13 mouse cellular contexts compared by ENCODE assay signal in genomic region chr11:6067160-6067559, GRCm38 (mm10).
"Had no signal": no experiment of that assay in that cellular context is flagged by ENCODE, and none has a peak within 500 bp of the region (broad histone marks: within the 10 kb centered on the region; RNA-seq: fewer than 3 reads in every experiment).

No protein-coding gene starts in this region.

- H3K9ac ChIP-seq: kidney, embryonic 15.5 days; limb, embryonic 12.5 days; liver, embryonic 13.5 days; liver, postnatal 0 days; lung, embryonic 15.5 days; neural tube, embryonic 13.5 days; stomach, embryonic 15.5 days had no signal

- ATAC-seq: liver, postnatal 0 days had no signal

- H3K9me3 ChIP-seq: kidney, embryonic 15.5 days; limb, embryonic 12.5 days; liver, embryonic 13.5 days; lung, embryonic 15.5 days; midbrain, embryonic 12.5 days; neural tube, embryonic 13.5 days; stomach, embryonic 15.5 days had no signal

- H3K4me2 ChIP-seq: kidney, embryonic 15.5 days; liver, embryonic 13.5 days; lung, embryonic 15.5 days; stomach, embryonic 15.5 days had no signal

- DNase-seq: kidney, adult 18-20 months; kidney, postnatal 14 days; layer of hippocampus, postnatal 36 days; liver; liver, embryonic 13.5 days; liver, postnatal 0 days; right cerebral cortex, postnatal 14 days had no signal

- H3K4me3 ChIP-seq: kidney, embryonic 15.5 days; limb, embryonic 12.5 days; liver, embryonic 13.5 days; lung, embryonic 15.5 days; midbrain, embryonic 12.5 days; neural tube, embryonic 13.5 days; stomach, embryonic 15.5 days had no signal

- H3K27ac ChIP-seq: kidney, embryonic 15.5 days; limb, embryonic 12.5 days; liver, embryonic 13.5 days; lung, embryonic 15.5 days; midbrain, embryonic 12.5 days; neural tube, embryonic 13.5 days; stomach, embryonic 15.5 days had no signal

- H3K36me3 ChIP-seq: kidney, embryonic 15.5 days; limb, embryonic 12.5 days; liver, embryonic 13.5 days; lung, embryonic 15.5 days; midbrain, embryonic 12.5 days; neural tube, embryonic 13.5 days; stomach, embryonic 15.5 days had no signal
